Mouse (Mus musculus): ENCODE measurements around the gene Ruvbl1.

GRCm38 (mm10) chr6:88431202-88431601 lies 34.0 kb upstream of the Ruvbl1 start:
- peak; percentile 88 for TF ChIP-seq CTCF (IDR thresholded peaks at IDR 0.05; ENCODE audit: low read depth)
- no peak for TF ChIP-seq EP300 (optimal IDR thresholded peaks at IDR 0.05)
